Mouse (Mus musculus): ENCODE results near the gene Tmco4. TPM values are rescaled to one million over a fixed set of nuclear protein-coding genes. Genes with fewer than 3 reads are reported as not detected.

The Tmco4 gene
- polyA plus RNA-seq, 1 experiment from 2014 or later = 0.98 TPM

- Histone ChIP-seq H3K4me1 (peaks cover 16% of the 10 kb centered on the region), H3K4me3 (no peak overlapping the region), H3K27ac (no peak overlapping the region), H3K4me2 (replicated peaks) (no peak overlapping the region), H3K9ac (no peak overlapping the region), H3K36me3 (no peaks in the 10 kb centered on the region), H3K27me3 (replicated peaks) (no peaks in the 10 kb centered on the region), H3K9me3 (no peaks in the 10 kb centered on the region)
- no peak for ATAC-seq (ENCODE audit: low FRiP score, low read depth)
- WGBS = 83% methylated on average over 6 of the region's 6 CpGs
Observed at GRCm38 (mm10) chr4:138976046-138976445, 3.4 kb downstream of the Tmco4 start.

GRCm38 (mm10) chr4:138980021-138980420 lies 7.3 kb downstream of the Tmco4 start:
- Histone ChIP-seq H3K9me3 (no peaks in the 10 kb centered on the region), H3K9ac (no peak overlapping the region), H3K4me3 (no peak overlapping the region), H3K36me3 (no peaks in the 10 kb centered on the region), H3K27me3 (replicated peaks) (no peaks in the 10 kb centered on the region), H3K27ac (no peak overlapping the region), H3K4me1 (no peaks in the 10 kb centered on the region), H3K4me2 (replicated peaks) (no peak overlapping the region)
- ATAC-seq (ENCODE audit: low FRiP score, low read depth) = no peak
- WGBS = 87% methylated on average over 8 of the region's 8 CpGs

- H3K27ac ChIP-seq = no peak overlapping the region
- H3K9me3 ChIP-seq = no peaks in the 10 kb centered on the region
- peak overlapping the region; percentile 18 for H3K4me2 ChIP-seq (replicated peaks)
- H3K9ac ChIP-seq = no peak overlapping the region
- no peaks in the 10 kb centered on the region for H3K27me3 ChIP-seq (replicated peaks)
- 24% methylated on average over 12 of the region's 12 CpGs for WGBS
- H3K4me3 ChIP-seq = no peak overlapping the region
- H3K4me1 ChIP-seq = no peaks in the 10 kb centered on the region
- ATAC-seq (ENCODE audit: low FRiP score, low read depth) = no peak
- no peaks in the 10 kb centered on the region for H3K36me3 ChIP-seq
Observed at GRCm38 (mm10) chr4:138980771-138981420, 8.2 kb downstream of the Tmco4 start.

- Histone ChIP-seq H3K9me3 (no peaks in the 10 kb centered on the region), H3K4me1 (no peaks in the 10 kb centered on the region), H3K4me2 (replicated peaks) (no peak overlapping the region), H3K4me3 (no peak overlapping the region), H3K9ac (no peak overlapping the region), H3K36me3 (no peaks in the 10 kb centered on the region), H3K27ac (no peak overlapping the region), H3K27me3 (replicated peaks) (no peaks in the 10 kb centered on the region)
- WGBS = 75% methylated on average over 3 of the region's 3 CpGs
- no peak for ATAC-seq (ENCODE audit: low FRiP score, low read depth)
Observed at GRCm38 (mm10) chr4:138983422-138983821, 10.7 kb downstream of the Tmco4 start.

GRCm38 (mm10) chr4:138984744-138985143 lies 12.1 kb downstream of the Tmco4 start:
- H3K27me3 ChIP-seq (replicated peaks) = no peaks in the 10 kb centered on the region
- no peaks in the 10 kb centered on the region for H3K36me3 ChIP-seq
- no peaks in the 10 kb centered on the region for H3K4me1 ChIP-seq
- no peak for ATAC-seq (ENCODE audit: low FRiP score, low read depth)
- H3K27ac ChIP-seq = no peak overlapping the region
- H3K9me3 ChIP-seq = no peaks in the 10 kb centered on the region
- no peak overlapping the region for H3K4me3 ChIP-seq
- H3K4me2 ChIP-seq (replicated peaks) = no peak overlapping the region
- 76% methylated on average over 7 of the region's 7 CpGs for WGBS
- H3K9ac ChIP-seq = no peak overlapping the region

- Histone ChIP-seq H3K27me3 (replicated peaks) (no peaks in the 10 kb centered on the region), H3K27ac (no peak overlapping the region), H3K4me1 (no peaks in the 10 kb centered on the region), H3K4me3 (no peak overlapping the region), H3K9ac (no peak overlapping the region), H3K9me3 (no peaks in the 10 kb centered on the region), H3K36me3 (no peaks in the 10 kb centered on the region), H3K4me2 (replicated peaks) (no peak overlapping the region)
- 43% methylated on average over 5 of the region's 5 CpGs for WGBS
- ATAC-seq (ENCODE audit: low FRiP score, low read depth) = no peak
Observed at GRCm38 (mm10) chr4:138986280-138986679, 13.6 kb downstream of the Tmco4 start.

GRCm38 (mm10) chr4:138994389-138994788 lies 21.7 kb downstream of the Tmco4 start:
- ATAC-seq (ENCODE audit: low FRiP score, low read depth) = no peak
- WGBS = 84% methylated on average over 3 of the region's 3 CpGs
- no peak overlapping the region for H3K9ac ChIP-seq
- no peaks in the 10 kb centered on the region for H3K36me3 ChIP-seq
- no peak overlapping the region for H3K4me3 ChIP-seq
- H3K4me1 ChIP-seq = no peaks in the 10 kb centered on the region
- no peak overlapping the region for H3K27ac ChIP-seq
- H3K9me3 ChIP-seq = no peaks in the 10 kb centered on the region
- H3K27me3 ChIP-seq (replicated peaks) = no peaks in the 10 kb centered on the region
- no peak overlapping the region for H3K4me2 ChIP-seq (replicated peaks)

- H3K4me1 ChIP-seq = no peaks in the 10 kb centered on the region
- no peaks in the 10 kb centered on the region for H3K9me3 ChIP-seq
- WGBS = 76% methylated on average over 5 of the region's 5 CpGs
- no peak overlapping the region for H3K27ac ChIP-seq
- H3K27me3 ChIP-seq (replicated peaks) = no peaks in the 10 kb centered on the region
- no peak overlapping the region for H3K4me3 ChIP-seq
- H3K4me2 ChIP-seq (replicated peaks) = no peak overlapping the region
- no peaks in the 10 kb centered on the region for H3K36me3 ChIP-seq
- ATAC-seq (ENCODE audit: low FRiP score, low read depth) = no peak
- no peak overlapping the region for H3K9ac ChIP-seq
Observed at GRCm38 (mm10) chr4:138996410-138996809, 23.7 kb downstream of the Tmco4 start.

- H3K4me2 ChIP-seq (replicated peaks) = no peak overlapping the region
- H3K9ac ChIP-seq = no peak overlapping the region
- H3K4me1 ChIP-seq = no peaks in the 10 kb centered on the region
- no peak overlapping the region for H3K4me3 ChIP-seq
- H3K27me3 ChIP-seq (replicated peaks) = no peaks in the 10 kb centered on the region
- H3K36me3 ChIP-seq = no peaks in the 10 kb centered on the region
- ATAC-seq (ENCODE audit: low FRiP score, low read depth) = no peak
- WGBS = 88% methylated on average over 4 of the region's 4 CpGs
- no peaks in the 10 kb centered on the region for H3K9me3 ChIP-seq
- H3K27ac ChIP-seq = no peak overlapping the region
Observed at GRCm38 (mm10) chr4:138997121-138997520, 24.4 kb downstream of the Tmco4 start.

- ATAC-seq (ENCODE audit: low FRiP score, low read depth) = no peak
- Histone ChIP-seq H3K27me3 (replicated peaks) (no peaks in the 10 kb centered on the region), H3K36me3 (no peaks in the 10 kb centered on the region), H3K4me3 (no peak overlapping the region), H3K9ac (no peak overlapping the region), H3K9me3 (no peaks in the 10 kb centered on the region), H3K27ac (no peak overlapping the region), H3K4me1 (no peaks in the 10 kb centered on the region), H3K4me2 (replicated peaks) (no peak overlapping the region)
- WGBS = 86% methylated on average over 11 of the region's 11 CpGs
Observed at GRCm38 (mm10) chr4:138998611-138999010, 25.9 kb downstream of the Tmco4 start.

- Histone ChIP-seq H3K4me3 (no peak overlapping the region), H3K9me3 (no peaks in the 10 kb centered on the region), H3K27me3 (replicated peaks) (no peaks in the 10 kb centered on the region), H3K36me3 (no peaks in the 10 kb centered on the region), H3K9ac (no peak overlapping the region), H3K27ac (no peak overlapping the region), H3K4me2 (replicated peaks) (no peak overlapping the region), H3K4me1 (no peaks in the 10 kb centered on the region; the same call in 1 of the 2 replicates)
- WGBS = 60% methylated on average over 2 of the region's 2 CpGs
- ATAC-seq (ENCODE audit: low FRiP score, low read depth) = no peak
Observed at GRCm38 (mm10) chr4:139001026-139001425, 28.3 kb downstream of the Tmco4 start.

GRCm38 (mm10) chr4:139001433-139001832 lies 28.7 kb downstream of the Tmco4 start:
- no peaks in the 10 kb centered on the region; the same call in 1 of the 2 replicates for H3K4me1 ChIP-seq
- H3K9me3 ChIP-seq = no peaks in the 10 kb centered on the region
- no peak overlapping the region for H3K27ac ChIP-seq
- WGBS = 33% methylated on average over 6 of the region's 6 CpGs
- H3K4me2 ChIP-seq (replicated peaks) = no peak overlapping the region
- H3K36me3 ChIP-seq = no peaks in the 10 kb centered on the region
- H3K27me3 ChIP-seq (replicated peaks) = no peaks in the 10 kb centered on the region
- H3K9ac ChIP-seq = no peak overlapping the region
- ATAC-seq (ENCODE audit: low FRiP score, low read depth) = no peak
- H3K4me3 ChIP-seq = no peak overlapping the region

GRCm38 (mm10) chr4:139004067-139004466 lies 31.4 kb downstream of the Tmco4 start:
- H3K9ac ChIP-seq = no peak overlapping the region
- no peak for ATAC-seq (ENCODE audit: low FRiP score, low read depth)
- H3K27ac ChIP-seq = no peak overlapping the region
- H3K4me2 ChIP-seq (replicated peaks) = no peak overlapping the region
- H3K36me3 ChIP-seq = no peaks in the 10 kb centered on the region
- H3K9me3 ChIP-seq = no peaks in the 10 kb centered on the region
- peaks cover 7% of the 10 kb centered on the region for H3K4me1 ChIP-seq
- H3K27me3 ChIP-seq (replicated peaks) = no peaks in the 10 kb centered on the region
- no peak overlapping the region for H3K4me3 ChIP-seq
- 71% methylated on average over 8 of the region's 8 CpGs for WGBS
